Mouse (Mus musculus): ENCODE measurements around the gene Kif12.

Gene Kif12

DNA sequence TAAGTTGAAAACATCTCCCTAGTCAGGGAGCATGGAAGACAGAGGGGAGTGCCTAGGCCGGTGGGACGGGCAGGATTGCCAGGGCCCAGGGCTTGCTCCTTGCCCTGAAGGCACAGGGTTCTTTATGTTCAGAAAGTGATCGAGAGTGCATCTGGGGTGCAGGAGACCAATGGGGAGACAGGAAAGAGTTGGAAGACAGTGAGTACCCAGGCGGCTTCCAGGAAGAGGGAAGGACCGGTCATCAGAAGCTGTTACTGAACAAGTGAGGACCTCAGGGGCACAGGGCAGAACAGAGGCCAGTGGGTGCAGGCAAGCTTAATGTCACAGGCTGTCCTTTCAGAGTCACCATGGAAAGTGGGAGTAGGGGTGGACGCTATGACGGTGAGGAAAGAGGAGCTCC, 13.7 kb downstream of the Kif12 start:
- DNase-seq (ENCODE audit: low spot score), result no peak

DNA sequence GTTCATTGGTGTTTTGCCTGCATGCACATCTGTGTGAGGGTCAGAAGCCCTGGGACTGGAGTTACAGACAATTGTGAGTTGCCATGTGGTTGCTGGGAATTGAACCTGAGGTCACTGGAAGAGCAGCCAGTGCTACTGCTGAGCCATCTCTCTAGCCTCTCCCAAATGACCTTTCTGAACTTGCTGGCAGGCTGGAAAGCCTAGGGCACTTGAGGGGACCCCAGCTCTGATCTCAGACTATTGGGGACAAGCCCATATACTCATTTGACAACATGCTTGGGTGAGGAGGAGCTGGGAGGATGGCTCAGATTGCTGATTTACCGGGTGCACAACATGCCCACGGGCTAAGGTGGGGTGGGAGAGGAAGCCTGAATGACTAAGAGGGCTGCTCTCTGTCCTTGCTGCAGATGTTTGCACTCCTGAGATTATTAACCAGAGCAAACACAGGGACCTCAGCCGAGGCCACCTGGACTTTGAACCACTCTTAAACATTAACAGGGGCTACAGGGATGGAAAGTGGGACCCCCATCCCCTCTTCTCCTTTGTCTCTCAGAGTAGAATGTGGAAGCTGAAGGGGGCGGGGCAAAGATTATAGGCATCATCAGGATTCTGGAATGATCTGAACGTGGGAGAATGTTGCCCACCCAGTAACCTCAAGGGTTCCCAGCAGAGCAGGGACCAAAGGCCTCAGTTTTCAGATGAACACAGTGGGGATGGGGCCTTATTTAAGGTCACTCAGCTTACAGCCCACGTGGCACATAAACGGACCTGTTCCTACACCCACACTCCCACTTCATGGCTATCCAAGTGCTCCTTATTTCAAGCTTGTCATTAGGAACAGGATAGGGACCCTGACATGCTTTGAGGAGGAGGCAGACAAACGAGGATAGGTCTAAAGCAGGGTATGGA, 15.0 kb downstream of the Kif12 start:
- no peak for DNase-seq (ENCODE audit: low spot score)

DNA sequence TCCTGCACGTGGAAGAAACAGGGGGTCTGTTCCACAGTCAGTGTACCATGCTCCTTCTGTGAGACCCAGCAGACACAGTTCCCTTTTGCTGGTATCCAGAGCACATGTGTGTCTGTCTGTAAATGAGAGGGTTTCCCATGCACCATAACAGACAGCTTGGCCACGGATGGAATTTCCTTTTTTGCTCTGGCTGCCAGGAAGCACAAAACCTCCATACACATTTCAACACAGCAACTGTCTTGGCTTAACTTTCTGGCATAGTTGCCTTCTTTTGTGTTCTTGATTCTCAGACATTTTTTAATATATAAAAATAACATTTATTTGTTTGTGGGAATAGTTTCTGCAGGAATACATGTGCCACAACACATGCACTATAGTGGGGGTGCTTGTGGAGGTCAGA, 16.3 kb downstream of the Kif12 start:
- no peak for DNase-seq (ENCODE audit: low spot score)

DNA sequence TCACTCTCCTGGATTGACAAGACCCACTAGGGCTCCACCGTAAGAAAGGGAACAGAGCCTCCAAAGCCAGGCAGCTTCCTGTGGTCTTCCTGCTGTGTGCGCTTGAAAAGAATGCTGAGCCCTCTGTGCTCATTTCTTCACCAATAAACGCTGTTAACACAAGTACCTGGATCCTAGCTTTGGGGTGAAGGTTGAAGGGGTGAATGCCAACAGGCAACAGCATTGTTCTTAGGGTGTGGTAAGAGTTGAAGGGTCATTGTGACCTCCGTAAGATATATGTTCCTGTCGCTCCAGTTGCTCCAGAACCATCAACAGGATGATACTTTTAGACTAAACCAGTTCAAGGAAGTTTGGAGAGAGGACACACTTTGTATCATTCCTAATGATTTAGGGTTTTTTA, 17.2 kb downstream of the Kif12 start, which contains the start of gene Ambp:
Gene Ambp, minus strand, starts transcription at position 101 of the 400 bp plus-strand sequence.
- DNase-seq (ENCODE audit: low spot score), result no peak

DNA sequence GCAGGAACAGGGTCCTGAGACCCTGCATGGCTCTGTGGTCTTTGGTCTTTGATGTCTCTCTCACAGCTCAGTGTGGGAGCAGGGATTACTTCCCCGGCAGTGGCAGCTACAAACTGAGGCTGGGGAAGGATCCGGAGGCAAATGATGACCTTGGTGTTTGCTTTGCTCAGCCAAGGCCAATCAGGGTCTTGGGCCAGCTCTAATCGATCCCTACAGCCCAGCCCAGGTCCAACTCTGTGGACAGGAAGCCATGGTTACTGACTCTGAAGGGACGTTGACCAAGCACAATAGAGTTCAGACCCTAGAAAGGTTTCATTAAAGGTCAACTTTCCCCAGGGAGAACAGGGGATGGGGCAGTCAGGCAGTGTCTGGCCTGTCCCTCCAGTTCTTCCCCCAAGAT, 17.9 kb downstream of the Kif12 start:
- DNase-seq (ENCODE audit: low spot score), result no peak

DNA sequence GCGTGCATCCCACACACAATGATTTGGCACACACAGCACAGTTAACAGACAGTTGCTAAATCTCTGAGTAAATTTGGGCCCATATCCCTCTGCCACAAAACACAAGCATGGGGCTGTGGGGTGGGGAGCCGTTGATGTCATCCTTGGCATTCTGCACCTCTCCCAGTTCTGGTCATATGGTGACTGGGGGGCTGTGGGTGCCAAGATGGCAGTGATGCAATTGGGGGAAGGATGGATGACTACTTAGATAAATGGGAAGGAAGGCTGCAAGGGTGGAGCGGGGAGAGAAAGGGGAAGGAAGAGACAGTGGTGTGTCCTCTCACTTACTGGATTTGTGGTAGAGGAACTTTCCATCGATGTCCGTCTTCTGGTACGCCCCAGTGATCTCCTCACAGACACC, 20.8 kb downstream of the Kif12 start:
- DNase-seq (ENCODE audit: low spot score), result no peak

DNA sequence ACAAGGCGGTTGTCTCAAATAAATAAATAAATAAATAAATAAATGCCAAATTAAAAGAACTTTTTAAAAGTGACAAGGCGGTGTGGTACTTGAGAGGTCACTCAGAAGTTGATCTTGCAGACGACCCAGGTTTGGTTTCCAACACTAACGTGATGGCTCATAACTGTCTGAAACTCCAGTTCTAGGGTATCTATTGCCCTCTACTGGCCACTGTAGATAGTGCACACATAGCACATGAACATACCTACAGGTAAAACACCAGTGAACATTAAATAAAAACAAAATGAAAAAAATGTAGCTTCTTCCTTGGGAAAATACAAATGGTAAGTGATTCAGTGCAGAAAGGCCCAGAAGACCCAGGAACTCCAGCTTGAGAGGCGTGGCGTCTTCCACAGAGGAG, 24.7 kb downstream of the Kif12 start:
- DNase-seq (ENCODE audit: low spot score), result no peak

DNA sequence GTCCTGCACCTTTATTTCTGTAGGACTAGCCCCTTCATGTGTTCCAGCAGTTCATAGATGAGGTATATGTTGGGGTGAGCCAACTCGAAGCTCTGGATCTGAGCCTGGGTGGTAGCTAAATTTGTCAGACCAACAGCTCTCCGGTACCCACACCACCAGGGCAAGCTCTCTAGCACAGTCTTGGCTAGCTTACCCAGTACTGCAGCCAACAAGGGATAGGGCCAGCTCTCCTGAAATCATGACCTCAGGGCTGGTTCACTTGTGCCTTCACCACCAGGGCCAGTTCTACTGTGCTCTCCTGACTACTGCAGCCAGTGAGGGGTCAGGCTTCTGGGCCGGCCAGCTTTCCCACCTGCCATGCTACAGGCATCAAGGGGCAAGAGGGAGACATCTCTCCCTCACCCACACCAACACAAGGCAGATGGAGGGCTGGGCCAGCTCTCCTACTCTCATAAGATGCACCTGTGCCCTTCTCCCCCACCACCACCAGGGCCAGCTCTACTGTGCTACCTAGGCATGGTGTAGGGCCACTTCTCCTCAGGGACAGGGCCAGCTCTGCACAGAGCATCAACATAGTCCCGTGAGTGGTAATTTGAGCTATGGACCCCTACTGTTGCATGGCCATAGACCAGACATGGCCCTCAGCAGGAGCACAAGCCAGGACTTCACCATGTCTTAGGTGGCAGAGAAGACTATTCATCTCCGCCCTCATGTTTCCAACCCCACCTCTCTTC, 41.9 kb downstream of the Kif12 start:
- DNase-seq (ENCODE audit: low spot score), result no peak

DNA sequence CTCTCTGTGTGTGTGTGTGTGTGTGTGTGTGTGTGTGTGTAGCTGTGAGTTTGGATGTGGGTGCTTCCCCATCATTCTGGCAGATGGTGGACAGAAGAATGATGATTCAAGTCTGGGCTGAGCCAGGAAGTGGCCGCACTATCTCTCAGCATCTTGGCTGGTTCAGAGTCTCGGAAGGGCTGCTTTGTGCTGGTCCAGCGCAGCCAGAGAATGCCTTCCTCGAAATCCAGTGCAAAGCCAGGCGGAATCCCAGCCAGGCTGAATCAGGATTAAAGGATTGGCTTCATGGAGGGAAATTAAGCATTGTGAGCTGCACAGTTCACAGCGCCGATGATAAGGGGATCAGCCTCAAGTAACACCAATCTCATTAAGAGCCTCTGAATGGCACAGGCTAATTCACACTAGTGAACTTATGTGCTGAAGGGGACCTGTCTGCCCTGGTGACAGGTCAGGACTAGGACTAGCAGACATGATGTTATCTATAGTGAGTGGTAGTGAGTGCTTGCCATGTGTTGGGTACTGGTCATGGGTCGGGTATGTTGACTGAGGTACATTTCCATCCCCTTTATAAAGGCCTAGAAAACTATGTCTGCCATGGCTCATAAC, 47.0 kb downstream of the Kif12 start:
- DNase-seq (ENCODE audit: low spot score), result no peak

DNA sequence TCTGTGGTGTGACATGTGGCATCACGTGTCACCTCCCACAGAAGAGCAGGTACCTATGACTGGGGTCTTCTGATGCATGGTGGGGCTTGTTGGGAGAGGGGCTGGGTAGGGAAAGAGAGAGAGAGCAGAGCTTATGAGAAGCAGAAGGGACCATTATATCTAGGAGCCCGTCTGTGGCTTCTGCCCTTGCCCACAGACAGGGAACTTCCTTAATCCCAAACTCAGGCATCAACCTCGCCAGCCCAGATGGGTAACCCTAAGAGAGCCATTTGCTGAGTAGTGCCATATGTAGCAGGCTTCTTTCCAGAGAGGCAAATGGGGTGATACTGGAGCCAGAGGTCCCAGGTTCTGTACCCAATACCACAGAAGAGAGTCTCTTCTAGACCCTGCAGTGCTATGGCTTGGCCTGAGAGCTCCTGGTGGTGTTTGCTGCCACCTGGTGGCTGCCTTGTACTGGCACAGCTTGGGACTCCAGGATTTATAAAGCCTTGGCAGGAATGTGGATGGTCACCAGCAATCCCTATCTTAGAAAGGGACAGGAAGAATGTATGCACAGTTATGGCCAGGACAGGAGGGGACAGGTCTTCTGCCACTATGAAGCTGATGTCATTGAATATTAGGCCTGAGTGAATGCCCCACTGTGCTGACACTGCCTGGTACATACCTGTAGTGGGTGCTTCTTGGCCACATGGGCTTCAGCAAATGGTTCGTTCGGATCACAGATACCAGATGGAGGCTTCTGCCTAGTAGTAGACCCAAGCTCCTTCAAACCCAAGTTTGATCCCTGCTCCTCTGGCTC, 53.1 kb downstream of the Kif12 start:
- DNase-seq (ENCODE audit: low spot score), result peak; percentile 35
